Mouse (Mus musculus) stomach, postnatal 0 days (tissue): ENCODE results near the gene Higd1b.

ENCODE experiments used
- CTCF ChIP-seq: IDR thresholded peaks from 2 replicates; pipeline ENCODE4 v1.5.1; 2016; ENCODE audit warnings: antibody characterized with exemption, low read depth, mild to moderate bottlenecking, moderate library complexity
- EP300 ChIP-seq: optimal IDR thresholded peaks from 2 replicates; pipeline ENCODE3; 2016; ENCODE audit warnings: antibody characterized with exemption

- TF ChIP-seq CTCF (no peak), EP300 (no peak)
These were observed 3.0 kb downstream of the Higd1b start for GRCm38 (mm10) chr11:102838616-102839150.
